Mouse (Mus musculus) small intestine, adult 2 months (tissue): ENCODE measurements around the gene Gm10134. TPM values are rescaled to one million over a fixed set of nuclear protein-coding genes. Genes with fewer than 3 reads are reported as not detected.

Experiments
- H3K27ac ChIP-seq: fragments of 200-500 bp; 2 replicates; pipeline ENCODE4 v1.5.1; 2012; ENCODE audit warnings: low read depth, low read length, control low read depth, inconsistent platforms; ENCODE audit not compliant: insufficient read depth
- H3K27me3 ChIP-seq: fragments of 200-500 bp; 2 replicates; pipeline ENCODE4 v1.6.1; 2012; ENCODE audit warnings: mild to moderate bottlenecking, moderate library complexity, low read length, inconsistent platforms; ENCODE audit not compliant: control insufficient read depth, insufficient read depth
- H3K36me3 ChIP-seq: fragments of 200-500 bp; 2 replicates; pipeline ENCODE4 v1.6.1; 2012; ENCODE audit warnings: mild to moderate bottlenecking, low read length, control low read depth, inconsistent platforms; ENCODE audit not compliant: control insufficient read depth, insufficient read depth
- H3K4me1 ChIP-seq: fragments of 200-500 bp; 2 replicates; pipeline ENCODE4 v1.6.1; 2012; ENCODE audit warnings: low read length, inconsistent platforms, mixed read lengths; ENCODE audit not compliant: control insufficient read depth, insufficient read depth, insufficient read length
- H3K4me3 ChIP-seq: fragments of 200-500 bp; 2 replicates; pipeline ENCODE4 v1.5.1; 2012; ENCODE audit warnings: low read depth, mild to moderate bottlenecking, control low read depth, inconsistent platforms, low read length, moderate library complexity
- CTCF ChIP-seq: fragments of 200-500 bp; IDR thresholded peaks from 2 replicates; pipeline ENCODE4 v1.5.1; 2012; ENCODE audit warnings: low read depth, mild to moderate bottlenecking, control low read depth, inconsistent platforms, low read length, moderate library complexity, mixed read lengths; ENCODE audit not compliant: insufficient replicate concordance, insufficient read length; ENCODE audit errors: extremely low read depth
- POLR2A ChIP-seq: fragments of 200-500 bp; IDR thresholded peaks from 2 replicates; pipeline ENCODE4 v1.6.1; 2012; ENCODE audit warnings: low read depth, mild to moderate bottlenecking, control low read depth, inconsistent platforms, low read length, moderate library complexity
- WGBS: fragments of 180-500 bp; shearing (Covaris S2); methylation state at CpG from one replicate; pipeline ENCODE4 v1.1.7; 2018; 5-methylcytosine and 5-hydroxymethylcytosine counted together
- polyA plus RNA-seq: library from polyadenylated mRNA; depleted of rRNA; stranded (reverse); fragments of >200 nt; gene quantifications from 2 replicates; pipeline ENCODE4 v1.2.3, GENCODE M21; 2012

Gm10134 gene
- polyA plus RNA-seq, 1 experiment = 0.57 TPM

- Histone ChIP-seq H3K36me3 (no peaks in the 10 kb centered on the region), H3K27ac (peak overlapping the region; percentile 60), H3K4me1 (peaks cover 60% of the 10 kb centered on the region), H3K4me3 (peak overlapping the region; percentile 78), H3K27me3 (no peaks in the 10 kb centered on the region)
- TF ChIP-seq POLR2A = no peak
- TF ChIP-seq CTCF = no peak
- WGBS = 72% methylated on average over 11 of the region's 11 CpGs
Observed at GRCm38 (mm10) chr2:28534436-28535262, 28.8 kb downstream of the Gm10134 start.

- no peaks in the 10 kb centered on the region for H3K36me3 ChIP-seq
- no peak overlapping the region for H3K4me3 ChIP-seq
- 74% methylated on average over 4 of the region's 4 CpGs for WGBS
- peak overlapping the region; percentile 60 for H3K27ac ChIP-seq
- TF ChIP-seq POLR2A (no peak), CTCF (no peak)
- H3K4me1 ChIP-seq = peaks cover 65% of the 10 kb centered on the region
- no peaks in the 10 kb centered on the region for H3K27me3 ChIP-seq
Observed at GRCm38 (mm10) chr2:28535263-28535540, 29.3 kb downstream of the Gm10134 start.

DNA sequence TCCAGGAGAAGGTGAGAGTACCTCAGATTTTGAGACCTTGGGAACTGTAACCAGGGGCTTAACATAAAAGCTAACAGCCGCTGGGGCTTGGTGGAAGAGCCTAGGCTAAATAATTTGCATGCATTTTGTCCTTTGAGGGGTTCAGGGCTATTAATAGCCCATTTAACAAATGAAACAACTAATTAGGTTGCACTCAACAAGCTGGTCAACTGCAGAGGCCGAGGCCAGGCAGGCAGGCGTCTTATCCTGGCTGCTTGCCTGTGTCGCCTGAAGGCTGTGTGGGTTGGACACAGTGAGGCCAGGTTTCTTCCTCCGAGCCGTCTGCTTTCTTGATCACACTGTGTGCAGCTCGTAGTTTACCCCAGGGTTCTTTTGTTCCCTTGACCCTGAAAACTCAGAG is 29.8 kb downstream of the Gm10134 start:
- H3K27ac ChIP-seq = peak overlapping the region; percentile 60
- H3K4me1 ChIP-seq = peaks cover 70% of the 10 kb centered on the region

DNA sequence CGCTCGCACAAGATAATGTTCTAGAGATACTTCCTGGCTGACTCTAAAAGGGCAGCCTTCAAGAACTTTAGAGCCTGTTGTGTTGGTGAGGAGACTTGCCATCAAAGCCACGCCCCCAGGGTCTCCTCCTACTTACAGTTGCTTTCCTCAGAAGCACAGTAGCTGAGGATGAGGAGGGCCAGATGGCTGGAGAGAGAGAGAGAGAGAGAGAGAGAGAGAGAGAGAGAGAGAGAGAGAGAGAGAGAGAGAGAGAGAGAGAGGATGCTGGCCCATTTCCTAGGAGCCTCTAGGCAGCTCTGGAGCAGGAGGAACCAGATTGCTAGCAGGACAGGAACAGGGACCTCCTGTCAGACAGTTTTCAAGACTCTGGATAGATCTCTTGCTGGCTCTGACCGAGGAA is 30.3 kb downstream of the Gm10134 start:
- TF ChIP-seq POLR2A (no peak), CTCF (no peak)
- Histone ChIP-seq H3K4me1 (peaks cover 72% of the 10 kb centered on the region), H3K36me3 (0 out of 2 replicates have a peak, but pooled peaks cover 4% of the 10 kb centered on the region), H3K4me3 (no peak overlapping the region), H3K27me3 (no peaks in the 10 kb centered on the region), H3K27ac (peak overlapping the region; percentile 87)
- 60% methylated on average over 4 of the region's 4 CpGs for WGBS

More for the DNA sequence above, 29.8 kb downstream of the Gm10134 start:
- Histone ChIP-seq H3K27me3 (no peaks in the 10 kb centered on the region), H3K4me3 (no peak overlapping the region), H3K36me3 (0 out of 2 replicates have a peak, but pooled peaks cover 1% of the 10 kb centered on the region)
- TF ChIP-seq POLR2A (no peak), CTCF (no peak)
- WGBS = 58% methylated on average over 7 of the region's 7 CpGs

GRCm38 (mm10) chr2:28536766-28537633 is 31.1 kb downstream of the Gm10134 start:
- no peak for TF ChIP-seq CTCF
- TF ChIP-seq POLR2A = no peak
- no peaks in the 10 kb centered on the region for H3K27me3 ChIP-seq
- H3K4me3 ChIP-seq = no peak overlapping the region
- peaks cover 5% of the 10 kb centered on the region; the same call in 1 of the 2 replicates for H3K36me3 ChIP-seq
- peak overlapping the region; percentile 87 for H3K27ac ChIP-seq
- peaks cover 78% of the 10 kb centered on the region for H3K4me1 ChIP-seq
- 39% methylated on average over 11 of the region's 11 CpGs for whole genome bisulfite sequencing

DNA sequence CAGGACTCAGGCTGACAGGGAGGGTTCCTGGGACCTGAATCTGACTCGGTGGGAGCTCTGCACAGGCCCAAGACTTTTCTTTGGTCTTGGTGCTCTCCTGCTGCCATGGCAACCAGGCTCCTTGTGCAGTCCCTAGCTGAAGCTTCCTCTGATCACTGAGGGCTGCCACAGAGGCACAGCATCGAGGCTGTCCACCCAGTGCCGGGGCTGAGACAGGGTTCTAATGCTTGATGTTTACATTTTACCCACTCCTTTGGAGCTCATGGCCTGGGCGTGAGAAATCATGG is 31.7 kb downstream of the Gm10134 start:
- Histone ChIP-seq H3K4me1 (peaks cover 74% of the 10 kb centered on the region), H3K27ac (peak overlapping the region; percentile 87)

DNA sequence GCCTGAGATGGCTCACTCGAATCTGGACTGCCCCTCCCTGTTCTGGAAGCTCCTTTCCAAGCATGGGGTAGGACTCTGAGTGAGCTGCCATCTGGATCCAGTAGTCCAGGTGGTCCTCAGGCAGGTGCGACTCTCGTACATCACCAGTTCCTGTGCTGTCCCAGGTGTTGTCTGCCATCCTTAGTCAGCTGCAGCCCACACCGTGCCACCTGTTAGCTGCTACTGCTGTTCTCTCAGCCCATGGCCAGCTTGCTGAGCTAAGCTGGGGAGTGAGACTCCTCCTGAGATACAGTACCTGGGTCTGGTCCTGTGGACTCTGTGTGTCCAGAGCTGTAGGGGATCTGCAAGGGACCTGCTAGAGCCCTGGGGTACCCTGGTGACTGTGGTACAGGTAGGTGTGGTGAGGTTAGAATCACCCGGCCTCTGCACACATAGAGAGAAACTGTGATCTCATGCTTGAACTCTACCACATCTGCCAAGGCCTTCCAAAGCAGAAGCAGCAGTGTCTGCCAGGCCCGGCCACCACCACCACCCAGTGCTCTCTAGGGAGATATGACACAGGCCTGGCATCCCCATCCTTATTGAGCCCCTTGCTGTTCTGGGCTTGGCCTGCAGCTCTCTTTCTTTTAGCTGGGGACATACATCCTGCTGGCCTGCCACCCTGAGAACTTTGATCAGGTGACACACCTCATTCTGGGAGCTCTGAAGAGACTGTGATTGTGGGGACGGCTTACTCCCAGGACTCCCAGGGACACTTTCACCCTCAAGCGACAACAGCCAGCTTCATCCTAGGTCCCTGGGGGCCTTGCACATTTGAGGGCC is 32.3 kb downstream of the Gm10134 start:
- H3K27me3 ChIP-seq = no peaks in the 10 kb centered on the region
- H3K4me1 ChIP-seq = peaks cover 70% of the 10 kb centered on the region
- peaks cover 15% of the 10 kb centered on the region for H3K36me3 ChIP-seq
- no peak overlapping the region for H3K4me3 ChIP-seq
- no peak; the same call in 1 of the 2 replicates for TF ChIP-seq POLR2A
- no peak for TF ChIP-seq CTCF
- WGBS = 27% methylated on average over 8 of the region's 8 CpGs
- H3K27ac ChIP-seq = peak overlapping the region; percentile 87

More for the DNA sequence above, 31.7 kb downstream of the Gm10134 start:
- Histone ChIP-seq H3K4me3 (no peak overlapping the region), H3K36me3 (peaks cover 11% of the 10 kb centered on the region), H3K27me3 (no peaks in the 10 kb centered on the region)
- WGBS = 49% methylated on average over 4 of the region's 4 CpGs
- no peak for TF ChIP-seq POLR2A
- no peak for TF ChIP-seq CTCF
